Mouse (Mus musculus) T-helper 2 cell (primary cell): Measurements from ENCODE around the gene Arl4d.

Experiments used
- in situ Hi-C: fragments of 300-600 bp; cut with MboI, MseI; formaldehyde crosslinking; loops from one replicate; pipeline ENCODE4 v1.15.1; 2025; ENCODE audit warnings: high pct_unique_total_duplicates

Gene Arl4d

GRCm38 (mm10) chr11:101675349-101675748 lies 10.0 kb downstream of the Arl4d start:
- in situ Hi-C loops = loop anchor here (5.0 kb wide), 1 partner anchor 37 kb away; no protein-coding TSS in a partner anchor

GRCm38 (mm10) chr11:101677655-101678054 lies 12.3 kb downstream of the Arl4d start:
- in situ Hi-C loops = loop anchor here (5.0 kb wide), 1 partner anchor 35 kb away; no protein-coding TSS in a partner anchor

GRCm38 (mm10) chr11:101678770-101679169 lies 13.4 kb downstream of the Arl4d start:
- in situ Hi-C loops = loop anchor here (5.0 kb wide), 1 partner anchor 34 kb away; no protein-coding TSS in a partner anchor

GRCm38 (mm10) chr11:101679907-101680306 lies 14.6 kb downstream of the Arl4d start:
- in situ Hi-C loops = loop anchor here (5.0 kb wide), 1 partner anchor 32 kb away; no protein-coding TSS in a partner anchor

- in situ Hi-C loops = no loop called here
Measured at GRCm38 (mm10) chr11:101680634-101681325, 15.4 kb downstream of the Arl4d start.

- in situ Hi-C loops = no loop called here
Measured at GRCm38 (mm10) chr11:101681968-101682367, 16.6 kb downstream of the Arl4d start.

GRCm38 (mm10) chr11:101682410-101682960 lies 17.1 kb downstream of the Arl4d start:
- in situ Hi-C loops = no loop called here

- in situ Hi-C loops = no loop called here
Measured at GRCm38 (mm10) chr11:101687351-101688301, 22.3 kb downstream of the Arl4d start.

GRCm38 (mm10) chr11:101689701-101690113 lies 24.4 kb downstream of the Arl4d start:
- in situ Hi-C loops = no loop called here

GRCm38 (mm10) chr11:101690326-101690725 lies 25.0 kb downstream of the Arl4d start:
- in situ Hi-C loops = no loop called here

GRCm38 (mm10) chr11:101695906-101696661 lies 30.7 kb downstream of the Arl4d start:
- in situ Hi-C loops = no loop called here

- in situ Hi-C loops = no loop called here
Measured at GRCm38 (mm10) chr11:101697156-101697861, 32.0 kb downstream of the Arl4d start.

GRCm38 (mm10) chr11:101698114-101698513 lies 32.8 kb downstream of the Arl4d start:
- in situ Hi-C loops = no loop called here

- in situ Hi-C loops = no loop called here
Measured at GRCm38 (mm10) chr11:101699556-101699955, 34.2 kb downstream of the Arl4d start.

- in situ Hi-C loops = no loop called here
Measured at GRCm38 (mm10) chr11:101699991-101700390, 34.6 kb downstream of the Arl4d start.

GRCm38 (mm10) chr11:101700446-101700845 lies 35.1 kb downstream of the Arl4d start:
- in situ Hi-C loops = no loop called here

GRCm38 (mm10) chr11:101704081-101704480 lies 38.7 kb downstream of the Arl4d start:
- in situ Hi-C loops = no loop called here

- in situ Hi-C loops = no loop called here
Measured at GRCm38 (mm10) chr11:101706764-101707448, 41.6 kb downstream of the Arl4d start.

GRCm38 (mm10) chr11:101708482-101708881 lies 43.1 kb downstream of the Arl4d start:
- in situ Hi-C loops = no loop called here

GRCm38 (mm10) chr11:101712811-101713210 lies 47.5 kb downstream of the Arl4d start:
- in situ Hi-C loops = loop anchor here (5.0 kb wide), 1 partner anchor 36 kb away; no protein-coding TSS in a partner anchor
